28 mouse cellular contexts compared by ENCODE assay signal in genomic region chr6:126701196-126701595, GRCm38 (mm10). TPM values are rescaled to one million over a fixed set of nuclear protein-coding genes. Genes with fewer than 3 reads are reported as not detected.
DNase-seq lines count a peak whose midpoint lies in the region; ATAC-seq and TF ChIP-seq lines count a peak whose summit lies in the region.
"Had no signal": no experiment of that assay in that cellular context is flagged by ENCODE, and none has a peak within 500 bp of the region (broad histone marks: within the 10 kb centered on the region; RNA-seq: fewer than 3 reads in every experiment).

No protein-coding gene starts in this region.

- H3K4me3 ChIP-seq in hindbrain, embryonic 16.5 days (ENCODE audit: low read length) = no peak overlapping the region
- H3K4me3 ChIP-seq in hindbrain, embryonic 11.5 days (ENCODE audit: low read depth, low read length) = no peak overlapping the region
- H3K4me3 ChIP-seq in midbrain, embryonic 15.5 days = no peak overlapping the region
- H3K4me3 ChIP-seq in midbrain, embryonic 10.5 days = no peak overlapping the region
- H3K4me3 ChIP-seq: heart, embryonic 10.5 days; liver, embryonic 13.5 days had no signal

- TF ChIP-seq CTCF in brain, embryonic 14.5 days (IDR thresholded peaks at IDR 0.05; ENCODE audit: borderline replicate concordance, extremely low read depth, insufficient read depth, insufficient read length) = no peak

- no peak for ATAC-seq in hindbrain, embryonic 16.5 days
- no peak for ATAC-seq in hindbrain, embryonic 11.5 days (ENCODE audit: low FRiP score)
- peak; percentile 18; the same call in 1 of the 2 replicates for ATAC-seq in midbrain, embryonic 15.5 days (replicated peaks)
- ATAC-seq: intestine, postnatal 0 days had no signal

- no peaks in the 10 kb centered on the region for H3K9me3 ChIP-seq in hindbrain, embryonic 16.5 days (ENCODE audit: control insufficient read depth, low read length)
- no peaks in the 10 kb centered on the region for H3K9me3 ChIP-seq in hindbrain, embryonic 11.5 days (ENCODE audit: control insufficient read depth, low read length)
- no peaks in the 10 kb centered on the region for H3K9me3 ChIP-seq in midbrain, embryonic 15.5 days
- H3K9me3 ChIP-seq in midbrain, embryonic 10.5 days (replicated peaks) = no peaks in the 10 kb centered on the region
- H3K9me3 ChIP-seq: embryonic facial prominence, embryonic 10.5 days; embryonic facial prominence, embryonic 15.5 days; heart, embryonic 10.5 days; heart, embryonic 15.5 days; limb, embryonic 13.5 days; liver, embryonic 13.5 days; megakaryocyte, embryonic 14.5 days had no signal

- no peaks in the 10 kb centered on the region for H3K27me3 ChIP-seq in hindbrain, embryonic 16.5 days (replicated peaks; ENCODE audit: control insufficient read depth, insufficient read depth, low read length)
- H3K27me3 ChIP-seq in hindbrain, embryonic 11.5 days (ENCODE audit: control insufficient read depth, insufficient read depth, low read length) = no peaks in the 10 kb centered on the region
- H3K27me3 ChIP-seq in midbrain, embryonic 15.5 days (replicated peaks) = no peaks in the 10 kb centered on the region
- peaks cover 32% of the 10 kb centered on the region for H3K27me3 ChIP-seq in midbrain, embryonic 10.5 days (ENCODE audit: low read depth, poor library complexity, severe bottlenecking)

- no peaks in the 10 kb centered on the region for H3K36me3 ChIP-seq in hindbrain, embryonic 16.5 days (ENCODE audit: control insufficient read depth, insufficient read depth, low read length)
- H3K36me3 ChIP-seq in hindbrain, embryonic 11.5 days (ENCODE audit: control insufficient read depth, insufficient read depth, low read length) = no peaks in the 10 kb centered on the region
- no peaks in the 10 kb centered on the region for H3K36me3 ChIP-seq in midbrain, embryonic 15.5 days (replicated peaks)
- no peaks in the 10 kb centered on the region for H3K36me3 ChIP-seq in midbrain, embryonic 10.5 days
- H3K36me3 ChIP-seq: embryonic facial prominence, embryonic 10.5 days; embryonic facial prominence, embryonic 15.5 days; heart, embryonic 10.5 days; heart, embryonic 15.5 days; limb, embryonic 13.5 days; liver, embryonic 13.5 days had no signal

- WGBS in hindbrain, embryonic 16.5 days = 74% methylated on average over 23 of the region's 23 CpGs
- WGBS in hindbrain, embryonic 11.5 days = 76% methylated on average over 23 of the region's 23 CpGs
- WGBS in midbrain, embryonic 15.5 days = 69% methylated on average over 23 of the region's 23 CpGs
- WGBS in midbrain, embryonic 10.5 days = 77% methylated on average over 23 of the region's 23 CpGs

- peak; percentile 7 for DNase-seq in embryo, embryonic 10 days (ENCODE audit: low spot score)
- no peak for DNase-seq in embryo, embryonic 11 days
- no peak for DNase-seq in hindbrain, embryonic 11.5 days (ENCODE audit: low spot score)
- DNase-seq in midbrain, embryonic 10.5 days (ENCODE audit: low spot score) = no peak
- peak; percentile 40 for DNase-seq in brain, embryonic 14.5 days (ENCODE audit: low read depth)
- no peak for DNase-seq in gastrocnemius, postnatal 10 days
- DNase-seq: adrenal gland, postnatal 25 days; cerebellum, postnatal 10 days; gastrocnemius, postnatal 25 days; heart, adult 11 months; kidney, adult 9 months; kidney, postnatal 10 days; liver, embryonic 13.5 days; lung, adult 18-20 months; lung, postnatal 4 days; thymus, adult 2 months; thymus, postnatal 36 days had no signal

- peak overlapping the region; percentile 22; the same call in 1 of the 2 replicates for H3K4me2 ChIP-seq in hindbrain, embryonic 16.5 days (ENCODE audit: low read length)
- no peak overlapping the region for H3K4me2 ChIP-seq in hindbrain, embryonic 11.5 days (replicated peaks; ENCODE audit: low read depth, low read length)
- H3K4me2 ChIP-seq in midbrain, embryonic 15.5 days = peak overlapping the region; percentile 20
- H3K4me2 ChIP-seq: liver, embryonic 13.5 days had no signal

- H3K27ac ChIP-seq in hindbrain, embryonic 16.5 days (ENCODE audit: low read depth, low read length) = no peak overlapping the region
- no peak overlapping the region for H3K27ac ChIP-seq in hindbrain, embryonic 11.5 days (ENCODE audit: low read depth, low read length)
- H3K27ac ChIP-seq in midbrain, embryonic 15.5 days = no peak overlapping the region
- no peak overlapping the region for H3K27ac ChIP-seq in midbrain, embryonic 10.5 days (replicated peaks)
- H3K27ac ChIP-seq: embryonic facial prominence, embryonic 10.5 days; embryonic facial prominence, embryonic 15.5 days; heart, embryonic 10.5 days; heart, embryonic 15.5 days; limb, embryonic 13.5 days; liver, embryonic 13.5 days had no signal

- no peak for TF ChIP-seq POLR2A in brain, embryonic 14.5 days (IDR thresholded peaks at IDR 0.05; ENCODE audit: borderline replicate concordance, extremely low read depth, insufficient read depth, insufficient read length, poor library complexity, severe bottlenecking)

- peaks cover 5% of the 10 kb centered on the region for H3K4me1 ChIP-seq in hindbrain, embryonic 16.5 days (ENCODE audit: control insufficient read depth, insufficient read depth, low read depth, low read length)
- no peaks in the 10 kb centered on the region for H3K4me1 ChIP-seq in hindbrain, embryonic 11.5 days (replicated peaks; ENCODE audit: control insufficient read depth, insufficient read depth, low read length)
- H3K4me1 ChIP-seq in midbrain, embryonic 15.5 days = peaks cover 12% of the 10 kb centered on the region
- peaks cover 4% of the 10 kb centered on the region for H3K4me1 ChIP-seq in midbrain, embryonic 10.5 days
- H3K4me1 ChIP-seq: liver, embryonic 13.5 days had no signal

- H3K9ac ChIP-seq in hindbrain, embryonic 16.5 days (ENCODE audit: low read depth, low read length) = no peak overlapping the region
- H3K9ac ChIP-seq in hindbrain, embryonic 11.5 days (ENCODE audit: low read depth, low read length) = no peak overlapping the region
- H3K9ac ChIP-seq in midbrain, embryonic 15.5 days = no peak overlapping the region
- H3K9ac ChIP-seq: embryonic facial prominence, embryonic 15.5 days; heart, embryonic 15.5 days; liver, embryonic 13.5 days had no signal

RNA-seq across cellular contexts. Expression of gene Kcna6, which starts 39.3 kb away (rescaled TPM):
- 25.5 and 29.9 TPM in 2 replicates for polyA plus RNA-seq in hindbrain, embryonic 16.5 days (2015; fragmentation: Nextera tagmentation; extraction: Ambion mirVana)
- 5.0 and 6.2 TPM in 2 replicates for polyA plus RNA-seq in hindbrain, embryonic 11.5 days (2014; fragmentation: Nextera tagmentation; extraction: Ambion mirVana)
- 17.8 and 20.4 TPM in 2 replicates for polyA plus RNA-seq in midbrain, embryonic 15.5 days (2015; fragmentation: Nextera tagmentation; extraction: Ambion mirVana)
- polyA plus RNA-seq in midbrain, embryonic 10.5 days (2016; fragmentation: Nextera tagmentation; extraction: Ambion mirVana) = 3.4 and 4.9 TPM in 2 replicates
- 7.9 and 14.8 TPM in 2 replicates for polyA plus RNA-seq in brain, embryonic 14.5 days (2012; rRNA removed)
- total RNA-seq in gastrocnemius, postnatal 10 days (2021) = 1 to 10 TPM; 3.9 to 4.0 TPM
- total RNA-seq: common myeloid progenitor, adult 5-6 weeks; monocyte, adult 5-6 weeks had no signal

RNA-seq across cellular contexts. Expression of gene Kcna1, which starts 55.0 kb away (rescaled TPM):
- polyA plus RNA-seq in hindbrain, embryonic 16.5 days (2015; fragmentation: Nextera tagmentation; extraction: Ambion mirVana) = 4.1 and 5.5 TPM in 2 replicates
- polyA plus RNA-seq in hindbrain, embryonic 11.5 days (2014; fragmentation: Nextera tagmentation; extraction: Ambion mirVana) = 0.40 and 0.64 TPM in 2 replicates
- 1.5 and 1.6 TPM in 2 replicates for polyA plus RNA-seq in midbrain, embryonic 15.5 days (2015; fragmentation: Nextera tagmentation; extraction: Ambion mirVana)
- polyA plus RNA-seq in midbrain, embryonic 10.5 days (2016; fragmentation: Nextera tagmentation; extraction: Ambion mirVana) = 1.9 and 2.5 TPM in 2 replicates
- 1.3 TPM in 2 replicates for polyA plus RNA-seq in brain, embryonic 14.5 days (2012; rRNA removed)
- total RNA-seq in gastrocnemius, postnatal 10 days (2021) = 1 to 10 TPM; 6.3 to 7.9 TPM
- total RNA-seq: common myeloid progenitor, adult 5-6 weeks; monocyte, adult 5-6 weeks had no signal

Comparison
In these comparisons a context has a peak if more than half of its experiments do, and no peak if none do; other contexts are left out.
1. DNase-seq: peak in embryo, embryonic 10 days (single experiment) and brain, embryonic 14.5 days (single experiment); none in embryo, embryonic 11 days (single experiment), hindbrain, embryonic 11.5 days (single experiment), midbrain, embryonic 10.5 days (single experiment) and gastrocnemius, postnatal 10 days (single experiment).